Mouse (Mus musculus) kidney, adult 2 months (tissue): ENCODE results near the gene Grin2b.

Experiments used
- CTCF ChIP-seq: fragments of 200-500 bp; conservative IDR thresholded peaks from 2 replicates; pipeline ENCODE4 v1.5.1; 2011; ENCODE audit warnings: low read depth, mild to moderate bottlenecking, control low read depth, low read length, moderate library complexity, mixed read lengths; ENCODE audit not compliant: insufficient read depth, insufficient read length
- POLR2A ChIP-seq: fragments of 200-500 bp; IDR thresholded peaks from one replicate; pipeline ENCODE4 v1.6.1; 2011; ENCODE audit warnings: low read depth, low read length, control low read depth

DNA sequence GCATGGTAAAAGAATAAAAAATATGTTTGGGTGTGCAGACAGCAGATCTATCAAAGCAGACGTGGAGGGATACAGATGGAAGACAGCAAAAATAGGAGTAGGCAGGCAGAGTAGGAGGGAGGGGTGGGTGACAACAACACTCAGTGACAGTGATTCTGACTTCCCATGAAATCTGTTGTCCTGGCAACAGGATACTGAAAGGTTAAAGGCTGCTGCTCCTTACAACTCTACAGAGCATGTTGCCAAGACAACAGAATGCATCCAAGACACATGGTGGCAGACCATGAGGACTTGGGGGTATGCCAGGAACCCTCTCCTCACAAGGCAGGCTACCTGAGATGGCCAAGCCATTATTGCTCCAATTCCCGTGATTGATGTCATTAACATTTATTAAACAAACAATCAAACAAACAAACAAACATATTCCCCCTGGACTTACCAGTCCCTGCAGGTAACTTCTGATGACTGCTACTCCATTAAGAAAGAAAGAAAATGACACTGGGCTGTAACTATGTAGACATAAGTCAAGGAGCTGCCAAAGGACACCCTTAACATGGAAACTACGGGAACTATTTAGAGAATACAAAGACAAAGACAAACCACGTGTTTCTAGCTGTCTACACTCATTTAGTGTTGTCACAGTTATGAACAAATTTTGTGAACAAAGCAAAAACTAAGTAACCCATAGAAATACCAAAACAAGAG is 143.9 kb downstream of the Grin2b start:
- TF ChIP-seq CTCF: no peak
- no peak for TF ChIP-seq POLR2A
